Mouse (Mus musculus) cerebellum, postnatal 10 days (tissue): ENCODE measurements around the gene Dhx8.

Experiments used
- DNase-seq, 2 experiments: peaks; one replicate each; pipeline ENCODE4 v3.0.0; 2021; ENCODE audit warnings: mixed read lengths in 2 of 2

Gene Dhx8

GRCm38 (mm10) chr11:101756616-101757015, 23.9 kb downstream of the Dhx8 start:
- DNase-seq = peak in 1 of 2 experiments; percentile 39

- no peak for DNase-seq
Measured at GRCm38 (mm10) chr11:101757366-101757765, 24.6 kb downstream of the Dhx8 start.

GRCm38 (mm10) chr11:101758431-101758830, 25.7 kb downstream of the Dhx8 start:
- peak; percentile 54 to 71 for DNase-seq

- no peak for DNase-seq
Measured at GRCm38 (mm10) chr11:101759530-101759929, 26.8 kb downstream of the Dhx8 start.

- DNase-seq = peak; percentile 53 to 82
Measured at GRCm38 (mm10) chr11:101763723-101764122, 31.0 kb downstream of the Dhx8 start.

GRCm38 (mm10) chr11:101764546-101764945, 31.8 kb downstream of the Dhx8 start:
- no peak for DNase-seq

GRCm38 (mm10) chr11:101767326-101767725, 34.6 kb downstream of the Dhx8 start:
- DNase-seq = no peak

GRCm38 (mm10) chr11:101768721-101769120, 36.0 kb downstream of the Dhx8 start:
- DNase-seq = no peak

- DNase-seq = no peak
Measured at GRCm38 (mm10) chr11:101770266-101770665, 37.5 kb downstream of the Dhx8 start.

- DNase-seq = no peak
Measured at GRCm38 (mm10) chr11:101772027-101772426, 39.3 kb downstream of the Dhx8 start.

- DNase-seq = peak; percentile 65
Measured at GRCm38 (mm10) chr11:101772449-101772848, 39.7 kb downstream of the Dhx8 start.

- DNase-seq = no peak
Measured at GRCm38 (mm10) chr11:101776846-101777245, 44.1 kb downstream of the Dhx8 start.

GRCm38 (mm10) chr11:101783135-101783534, 50.4 kb downstream of the Dhx8 start:
- DNase-seq = peak in 1 of 2 experiments; percentile 36

- DNase-seq = no peak
Measured at GRCm38 (mm10) chr11:101783584-101783983, 50.9 kb downstream of the Dhx8 start.

- no peak for DNase-seq
Measured at GRCm38 (mm10) chr11:101784072-101784471, 51.4 kb downstream of the Dhx8 start.

GRCm38 (mm10) chr11:101784488-101785142, 51.9 kb downstream of the Dhx8 start:
- DNase-seq = peak; percentile 63 to 69

GRCm38 (mm10) chr11:101785143-101785851, 52.6 kb downstream of the Dhx8 start, which contains the start of gene Etv4:
Gene Etv4 (minus strand): TSS chr11:101785371.
- peak; percentile 97 for DNase-seq

- no peak for DNase-seq
Measured at GRCm38 (mm10) chr11:101785852-101786205, 53.1 kb downstream of the Dhx8 start.

GRCm38 (mm10) chr11:101786651-101787050, 53.9 kb downstream of the Dhx8 start:
- DNase-seq = no peak

- DNase-seq = no peak
Measured at GRCm38 (mm10) chr11:101787432-101787831, 54.7 kb downstream of the Dhx8 start.

- DNase-seq = peak; percentile 76 to 84
Measured at GRCm38 (mm10) chr11:101790811-101791526, 58.2 kb downstream of the Dhx8 start.

- no peak for DNase-seq
Measured at GRCm38 (mm10) chr11:101797355-101797754, 64.6 kb downstream of the Dhx8 start.

GRCm38 (mm10) chr11:101798083-101798482, 65.4 kb downstream of the Dhx8 start:
- DNase-seq = no peak

GRCm38 (mm10) chr11:101801386-101801785, 68.7 kb downstream of the Dhx8 start:
- no peak for DNase-seq
